Mouse (Mus musculus): ENCODE results near the gene Dpep3. TPM values are rescaled to one million over a fixed set of nuclear protein-coding genes. Genes with fewer than 3 reads are reported as not detected.

Gene Dpep3
- polyA plus RNA-seq, 1 experiment from 2014 or later = not detected

GRCm38 (mm10) chr8:105981146-105981545, 1.9 kb upstream of the Dpep3 start:
- no peaks in the 10 kb centered on the region for H3K9me3 ChIP-seq (ENCODE audit: control insufficient read depth, low read length)
- no peaks in the 10 kb centered on the region for H3K27me3 ChIP-seq (ENCODE audit: control insufficient read depth, insufficient read depth, low read length)
- no peak overlapping the region for H3K4me2 ChIP-seq (ENCODE audit: low read length)
- H3K4me1 ChIP-seq (ENCODE audit: control insufficient read depth in 2 of 2, insufficient read depth in 2 of 2, low read length in 2 of 2) = no peaks in the 10 kb centered on the region
- H3K4me3 ChIP-seq (ENCODE audit: control insufficient read depth in 1 of 2, insufficient read depth in 1 of 2, low read depth in 1 of 2, low read length in 2 of 2) = no peak overlapping the region
- no peak overlapping the region for H3K9ac ChIP-seq (ENCODE audit: low read length)
- no peak for ATAC-seq (ENCODE audit: insufficient number of reproducible peaks, insufficient read depth, low FRiP score, low read depth)
- no peak overlapping the region for H3K27ac ChIP-seq (replicated peaks in 1 of 2; ENCODE audit: control insufficient read depth in 1 of 2, insufficient read depth in 1 of 2, low read depth in 2 of 2, low read length in 2 of 2)
- whole genome bisulfite sequencing = 94% methylated on average over 1 of the region's 1 CpGs
- no peaks in the 10 kb centered on the region for H3K36me3 ChIP-seq (ENCODE audit: control insufficient read depth, insufficient read depth, low read length)

GRCm38 (mm10) chr8:105975363-105975762, 3.9 kb downstream of the Dpep3 start:
- no peak overlapping the region for H3K4me2 ChIP-seq (ENCODE audit: low read length)
- no peak overlapping the region for H3K4me3 ChIP-seq (ENCODE audit: control insufficient read depth in 1 of 2, insufficient read depth in 1 of 2, low read depth in 1 of 2, low read length in 2 of 2)
- H3K36me3 ChIP-seq (ENCODE audit: control insufficient read depth, insufficient read depth, low read length) = no peaks in the 10 kb centered on the region
- ATAC-seq (ENCODE audit: insufficient number of reproducible peaks, insufficient read depth, low FRiP score, low read depth) = no peak
- no peak overlapping the region for H3K9ac ChIP-seq (ENCODE audit: low read length)
- no peak overlapping the region for H3K27ac ChIP-seq (replicated peaks in 1 of 2; ENCODE audit: control insufficient read depth in 1 of 2, insufficient read depth in 1 of 2, low read depth in 2 of 2, low read length in 2 of 2)
- no peaks in the 10 kb centered on the region for H3K9me3 ChIP-seq (ENCODE audit: control insufficient read depth, low read length)
- no peaks in the 10 kb centered on the region for H3K27me3 ChIP-seq (ENCODE audit: control insufficient read depth, insufficient read depth, low read length)
- H3K4me1 ChIP-seq (ENCODE audit: control insufficient read depth in 2 of 2, insufficient read depth in 2 of 2, low read length in 2 of 2) = no peaks in the 10 kb centered on the region
- 66% methylated on average over 7 of the region's 7 CpGs for WGBS

- ATAC-seq (ENCODE audit: insufficient number of reproducible peaks, insufficient read depth, low FRiP score, low read depth) = no peak
- Histone ChIP-seq H3K27ac (replicated peaks in 1 of 2; ENCODE audit: control insufficient read depth in 1 of 2, insufficient read depth in 1 of 2, low read depth in 2 of 2, low read length in 2 of 2) (no peak overlapping the region), H3K4me1 (ENCODE audit: control insufficient read depth in 2 of 2, insufficient read depth in 2 of 2, low read length in 2 of 2) (peaks cover 8 to 18% of the 10 kb centered on the region in 2 experiments), H3K9ac (ENCODE audit: low read length) (no peak overlapping the region), H3K36me3 (ENCODE audit: control insufficient read depth, insufficient read depth, low read length) (no peaks in the 10 kb centered on the region), H3K27me3 (ENCODE audit: control insufficient read depth, insufficient read depth, low read length) (no peaks in the 10 kb centered on the region), H3K4me3 (ENCODE audit: control insufficient read depth in 1 of 2, insufficient read depth in 1 of 2, low read depth in 1 of 2, low read length in 2 of 2) (no peak overlapping the region), H3K4me2 (ENCODE audit: low read length) (no peak overlapping the region), H3K9me3 (ENCODE audit: control insufficient read depth, low read length) (no peaks in the 10 kb centered on the region)
- WGBS = 74% methylated on average over 8 of the region's 8 CpGs
Observed at GRCm38 (mm10) chr8:105971019-105971720, 8.1 kb downstream of the Dpep3 start.

GRCm38 (mm10) chr8:105969367-105969766, 9.9 kb downstream of the Dpep3 start:
- Histone ChIP-seq H3K36me3 (ENCODE audit: control insufficient read depth, insufficient read depth, low read length) (no peaks in the 10 kb centered on the region), H3K9ac (ENCODE audit: low read length) (no peak overlapping the region), H3K9me3 (ENCODE audit: control insufficient read depth, low read length) (no peaks in the 10 kb centered on the region), H3K4me2 (ENCODE audit: low read length) (no peak overlapping the region), H3K27ac (replicated peaks in 1 of 2; ENCODE audit: control insufficient read depth in 1 of 2, insufficient read depth in 1 of 2, low read depth in 2 of 2, low read length in 2 of 2) (no peak overlapping the region), H3K4me3 (ENCODE audit: control insufficient read depth in 1 of 2, insufficient read depth in 1 of 2, low read depth in 1 of 2, low read length in 2 of 2) (no peak overlapping the region), H3K4me1 (ENCODE audit: control insufficient read depth in 2 of 2, insufficient read depth in 2 of 2, low read length in 2 of 2) (peaks cover 14 to 27% of the 10 kb centered on the region in 2 experiments), H3K27me3 (ENCODE audit: control insufficient read depth, insufficient read depth, low read length) (no peaks in the 10 kb centered on the region)
- no peak for ATAC-seq (ENCODE audit: insufficient number of reproducible peaks, insufficient read depth, low FRiP score, low read depth)
- WGBS = 69% methylated on average over 1 of the region's 1 CpGs

- H3K27ac ChIP-seq (replicated peaks in 1 of 2; ENCODE audit: control insufficient read depth in 1 of 2, insufficient read depth in 1 of 2, low read depth in 2 of 2, low read length in 2 of 2) = peak overlapping the region; percentile 53 to 95
- peak overlapping the region; percentile 5 to 90; a peak in 2 of 4 replicates for H3K4me3 ChIP-seq (ENCODE audit: control insufficient read depth in 1 of 2, insufficient read depth in 1 of 2, low read depth in 1 of 2, low read length in 2 of 2)
- no peaks in the 10 kb centered on the region for H3K27me3 ChIP-seq (ENCODE audit: control insufficient read depth, insufficient read depth, low read length)
- H3K4me2 ChIP-seq (ENCODE audit: low read length) = peak overlapping the region; percentile 90
- H3K4me1 ChIP-seq (ENCODE audit: control insufficient read depth in 2 of 2, insufficient read depth in 2 of 2, low read length in 2 of 2) = peaks cover 22 to 50% of the 10 kb centered on the region in 2 experiments
- ATAC-seq (ENCODE audit: insufficient number of reproducible peaks, insufficient read depth, low FRiP score, low read depth) = no peak
- H3K36me3 ChIP-seq (ENCODE audit: control insufficient read depth, insufficient read depth, low read length) = 0 out of 2 replicates have a peak, but pooled peaks cover 8% of the 10 kb centered on the region
- no peaks in the 10 kb centered on the region for H3K9me3 ChIP-seq (ENCODE audit: control insufficient read depth, low read length)
- peak overlapping the region; percentile 25; the same call in 1 of the 2 replicates for H3K9ac ChIP-seq (ENCODE audit: low read length)
- 6% methylated on average over 19 of the region's 19 CpGs for WGBS
Observed at GRCm38 (mm10) chr8:105966692-105967311, 12.4 kb downstream of the Dpep3 start.

- H3K9me3 ChIP-seq (ENCODE audit: control insufficient read depth, low read length) = no peaks in the 10 kb centered on the region
- peak within 1 kb of the TSS; percentile 97 for H3K9ac ChIP-seq (ENCODE audit: low read length)
- H3K4me2 ChIP-seq (ENCODE audit: low read length) = peak within 1 kb of the TSS; percentile 90
- H3K4me1 ChIP-seq (ENCODE audit: control insufficient read depth in 2 of 2, insufficient read depth in 2 of 2, low read length in 2 of 2) = peaks cover 29 to 58% of the 10 kb centered on the region in 2 experiments
- peak within 1 kb of the TSS; percentile 90 to 93 for H3K4me3 ChIP-seq (ENCODE audit: control insufficient read depth in 1 of 2, insufficient read depth in 1 of 2, low read depth in 1 of 2, low read length in 2 of 2)
- peak within 1 kb of the TSS; percentile 95 for H3K27ac ChIP-seq (replicated peaks in 1 of 2; ENCODE audit: control insufficient read depth in 1 of 2, insufficient read depth in 1 of 2, low read depth in 2 of 2, low read length in 2 of 2)
- H3K27me3 ChIP-seq (ENCODE audit: control insufficient read depth, insufficient read depth, low read length) = no peaks in the 10 kb centered on the region
- under 1% methylated on average over 39 of the region's 47 CpGs for WGBS
- 0 out of 2 replicates have a peak, but pooled peaks cover 8% of the 10 kb centered on the region for H3K36me3 ChIP-seq (ENCODE audit: control insufficient read depth, insufficient read depth, low read length)
- ATAC-seq (ENCODE audit: insufficient number of reproducible peaks, insufficient read depth, low FRiP score, low read depth) = peak; percentile 90
Observed at GRCm38 (mm10) chr8:105965905-105966341, 13.3 kb downstream of the Dpep3 start, which contains the start of gene Slc12a4. TSS of gene Slc12a4 (minus strand) at chr8:105966097.

GRCm38 (mm10) chr8:105965266-105965904, 13.8 kb downstream of the Dpep3 start:
- no peaks in the 10 kb centered on the region for H3K9me3 ChIP-seq (ENCODE audit: control insufficient read depth, low read length)
- WGBS = under 1% methylated on average over 37 of the region's 40 CpGs
- H3K9ac ChIP-seq (ENCODE audit: low read length) = peak overlapping the region; percentile 97
- peak; percentile 56 for ATAC-seq (ENCODE audit: insufficient number of reproducible peaks, insufficient read depth, low FRiP score, low read depth)
- H3K36me3 ChIP-seq (ENCODE audit: control insufficient read depth, insufficient read depth, low read length) = peaks cover 11% of the 10 kb centered on the region; the same call in 1 of the 2 replicates
- peaks cover 29 to 58% of the 10 kb centered on the region in 2 experiments for H3K4me1 ChIP-seq (ENCODE audit: control insufficient read depth in 2 of 2, insufficient read depth in 2 of 2, low read length in 2 of 2)
- peak overlapping the region; percentile 95 for H3K27ac ChIP-seq (replicated peaks in 1 of 2; ENCODE audit: control insufficient read depth in 1 of 2, insufficient read depth in 1 of 2, low read depth in 2 of 2, low read length in 2 of 2)
- no peaks in the 10 kb centered on the region for H3K27me3 ChIP-seq (ENCODE audit: control insufficient read depth, insufficient read depth, low read length)
- H3K4me3 ChIP-seq (ENCODE audit: control insufficient read depth in 1 of 2, insufficient read depth in 1 of 2, low read depth in 1 of 2, low read length in 2 of 2) = peak overlapping the region; percentile 90 to 93
- H3K4me2 ChIP-seq (ENCODE audit: low read length) = peak overlapping the region; percentile 90

Measured in heart, embryonic 14.5 days (tissue).